Mouse (Mus musculus): ENCODE results near the gene Tmem51.

- TF ChIP-seq CTCF (IDR thresholded peaks at IDR 0.05; ENCODE audit: low read depth), result no peak
- TF ChIP-seq EP300 (IDR thresholded peaks at IDR 0.05; ENCODE audit: low read depth), result no peak
Observed at GRCm38 (mm10) chr4:142076883-142077282, 7.2 kb downstream of the Tmem51 start.

Data from heart, postnatal 0 days (tissue).